Mouse (Mus musculus) lung, postnatal 0 days (tissue): ENCODE results near the gene Gm20388. TPM values are rescaled to one million over a fixed set of nuclear protein-coding genes. Genes with fewer than 3 reads are reported as not detected.

Experiments
- ATAC-seq: fragments of 200-750 bp; cut with Nextera tagmentation; 2 replicates; pipeline ENCODE4 v1.8.0; 2017; ENCODE audit warnings: moderate library complexity
- DNase-seq: peaks from one replicate; pipeline ENCODE4 v3.0.0-alpha.2; 2016; ENCODE audit warnings: low spot score
- H3K27ac ChIP-seq: fragments of 300-500 bp; sonication (generic); 2 replicates; pipeline ENCODE4 v1.5.1; 2014; ENCODE audit warnings: antibody characterized with exemption, mild to moderate bottlenecking, low read length, mixed read lengths
- H3K27me3 ChIP-seq: fragments of 300-500 bp; sonication (generic); replicated peaks from 2 replicates; pipeline ENCODE4 v1.6.1; 2014; ENCODE audit warnings: low read length, mixed read lengths; ENCODE audit not compliant: insufficient read depth
- H3K36me3 ChIP-seq: fragments of 300-500 bp; sonication (generic); 2 replicates; pipeline ENCODE4 v1.6.1; 2014; ENCODE audit warnings: low read length, mixed read lengths; ENCODE audit not compliant: insufficient read depth
- H3K4me1 ChIP-seq: fragments of 300-500 bp; sonication (generic); 2 replicates; pipeline ENCODE4 v1.6.1; 2014; ENCODE audit warnings: antibody characterized with exemption, low read depth, low read length, mixed read lengths; ENCODE audit not compliant: insufficient read depth
- H3K4me2 ChIP-seq: fragments of 300-500 bp; sonication (generic); replicated peaks from 2 replicates; pipeline ENCODE4 v1.6.1; 2014; ENCODE audit warnings: low read depth, mild to moderate bottlenecking, low read length, moderate library complexity, mixed read lengths
- H3K4me3 ChIP-seq: fragments of 300-500 bp; sonication (generic); 2 replicates; pipeline ENCODE4 v1.5.1; 2014; ENCODE audit warnings: low read depth, low read length
- H3K9ac ChIP-seq: fragments of 300-500 bp; sonication (generic); replicated peaks from 2 replicates; pipeline ENCODE4 v1.6.1; 2014; ENCODE audit warnings: low read depth, mild to moderate bottlenecking
- H3K9me3 ChIP-seq: fragments of 300-500 bp; sonication (generic); 2 replicates; pipeline ENCODE4 v1.6.1; 2016; ENCODE audit warnings: low read length, mixed read lengths
- CTCF ChIP-seq: IDR thresholded peaks from 2 replicates; pipeline ENCODE4 v1.5.1; 2016; ENCODE audit warnings: antibody characterized with exemption, mild to moderate bottlenecking
- EP300 ChIP-seq: IDR thresholded peaks from 2 replicates; pipeline ENCODE4 v1.6.1; 2016; ENCODE audit warnings: antibody characterized with exemption, mild to moderate bottlenecking, control low read depth
- WGBS: fragments of 180-500 bp; shearing (Covaris S2); extraction: QIAGEN DNeasy Blood & Tissue Kit; methylation state at CpG from one replicate; pipeline ENCODE4 v1.1.7; 2014; 5-methylcytosine and 5-hydroxymethylcytosine counted together
- polyA plus RNA-seq: library from polyadenylated mRNA; unstranded; fragments of >200 nt; fragmentation: Nextera tagmentation; extraction: Ambion mirVana; gene quantifications from 2 replicates; pipeline ENCODE4 v1.2.1, GENCODE M21; 2015

Gm20388 gene
- polyA plus RNA-seq, 1 experiment from 2014 or later, result not detected

GRCm38 (mm10) chr8:120160366-120160765, 249.7 kb downstream of the Gm20388 start:
- ATAC-seq, result no peak
- Histone ChIP-seq H3K4me1 (0 out of 2 replicates have a peak, but pooled peaks cover 4% of the 10 kb centered on the region), H3K9ac (no peak overlapping the region), H3K36me3 (no peaks in the 10 kb centered on the region), H3K4me3 (no peak overlapping the region), H3K9me3 (no peaks in the 10 kb centered on the region), H3K27ac (no peak overlapping the region), H3K4me2 (no peak overlapping the region), H3K27me3 (no peaks in the 10 kb centered on the region)
- TF ChIP-seq EP300 (no peak), CTCF (no peak)
- 78% methylated on average over 8 of the region's 8 CpGs for WGBS
- DNase-seq, result no peak

DNA sequence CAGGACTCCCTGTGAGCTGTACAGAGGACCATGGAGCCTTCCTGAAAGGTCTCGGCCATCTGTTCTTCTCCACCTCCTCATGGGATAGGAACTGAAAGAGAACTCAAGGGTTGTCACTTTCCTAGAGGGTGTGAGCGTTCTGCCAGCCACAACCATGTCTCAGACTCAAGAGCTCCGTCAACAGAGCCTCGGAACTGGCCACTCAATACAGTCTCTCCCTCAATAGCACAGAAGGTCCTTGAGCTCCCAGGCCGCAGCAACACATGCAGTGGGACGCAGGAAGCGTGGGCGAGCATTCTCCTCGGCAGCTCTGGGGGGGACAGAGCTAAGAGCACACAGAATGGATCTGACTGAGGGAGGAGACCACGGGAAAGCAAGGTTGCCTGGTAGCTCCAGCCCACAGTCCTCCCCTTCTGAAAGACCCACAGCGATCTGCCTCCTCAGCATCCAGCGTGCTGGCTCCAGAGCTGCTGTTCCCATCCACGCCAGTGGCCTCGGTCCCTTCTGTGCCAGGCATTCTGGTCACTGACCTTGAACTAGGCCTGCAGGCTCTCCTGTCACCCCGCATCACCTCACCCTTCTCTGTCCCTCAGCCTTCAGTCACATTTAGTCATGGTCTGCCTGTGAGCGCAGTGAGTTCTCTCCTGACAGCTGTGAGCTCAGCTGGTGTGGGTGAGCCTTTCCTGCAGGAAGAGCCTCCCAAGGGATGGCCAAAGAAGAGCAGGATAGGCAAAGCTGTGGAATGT, 251.2 kb downstream of the Gm20388 start:
- ATAC-seq, result peak; percentile 73
- WGBS, result 52% methylated on average over 16 of the region's 16 CpGs

GRCm38 (mm10) chr8:120162404-120162752, 251.7 kb downstream of the Gm20388 start:
- Histone ChIP-seq H3K4me1 (0 out of 2 replicates have a peak, but pooled peaks cover 4% of the 10 kb centered on the region), H3K4me2 (no peak overlapping the region), H3K9ac (no peak overlapping the region), H3K9me3 (no peaks in the 10 kb centered on the region), H3K4me3 (no peak overlapping the region), H3K27ac (no peak overlapping the region), H3K27me3 (no peaks in the 10 kb centered on the region), H3K36me3 (no peaks in the 10 kb centered on the region)
- ATAC-seq (no peak), DNase-seq (no peak)
- 76% methylated on average over 5 of the region's 5 CpGs for WGBS
- no peak for TF ChIP-seq CTCF
- TF ChIP-seq EP300, result no peak

More for the DNA sequence above, 251.2 kb downstream of the Gm20388 start:
- peak; percentile 63 for DNase-seq
- Histone ChIP-seq H3K27me3 (no peaks in the 10 kb centered on the region), H3K4me2 (no peak overlapping the region), H3K9ac (no peak overlapping the region), H3K4me3 (no peak overlapping the region), H3K27ac (no peak overlapping the region), H3K36me3 (no peaks in the 10 kb centered on the region), H3K4me1 (0 out of 2 replicates have a peak, but pooled peaks cover 4% of the 10 kb centered on the region), H3K9me3 (no peaks in the 10 kb centered on the region)
- TF ChIP-seq CTCF (no peak), EP300 (no peak)

DNA sequence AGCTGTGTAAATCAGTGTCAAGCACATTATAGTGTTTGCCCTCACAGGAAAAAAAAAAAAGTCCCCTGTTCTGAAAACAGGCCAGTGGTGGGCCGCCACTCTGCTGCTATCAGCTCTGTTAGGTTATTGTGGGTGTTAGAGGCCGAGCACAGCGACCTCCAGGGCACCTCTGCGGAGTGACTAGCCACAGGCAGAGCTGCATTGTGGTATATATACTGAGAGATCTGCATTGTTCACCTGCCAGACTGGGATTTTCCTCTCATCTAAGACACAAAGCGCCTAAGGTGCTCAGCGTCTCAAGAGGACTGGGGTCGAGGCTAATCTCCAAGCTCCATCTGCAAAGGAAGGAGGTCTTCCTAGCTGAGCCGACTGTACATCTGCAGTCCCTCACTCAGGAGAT, 252.7 kb downstream of the Gm20388 start:
- H3K9ac ChIP-seq, result no peak overlapping the region
- H3K36me3 ChIP-seq, result no peaks in the 10 kb centered on the region
- ATAC-seq (no peak), DNase-seq (no peak)
- no peaks in the 10 kb centered on the region for H3K27me3 ChIP-seq
- 0 out of 2 replicates have a peak, but pooled peaks cover 4% of the 10 kb centered on the region for H3K4me1 ChIP-seq
- no peaks in the 10 kb centered on the region for H3K9me3 ChIP-seq
- TF ChIP-seq CTCF (no peak), EP300 (no peak)
- no peak overlapping the region for H3K4me2 ChIP-seq
- no peak overlapping the region for H3K4me3 ChIP-seq
- WGBS, result 67% methylated on average over 8 of the region's 8 CpGs
- H3K27ac ChIP-seq, result no peak overlapping the region

DNA sequence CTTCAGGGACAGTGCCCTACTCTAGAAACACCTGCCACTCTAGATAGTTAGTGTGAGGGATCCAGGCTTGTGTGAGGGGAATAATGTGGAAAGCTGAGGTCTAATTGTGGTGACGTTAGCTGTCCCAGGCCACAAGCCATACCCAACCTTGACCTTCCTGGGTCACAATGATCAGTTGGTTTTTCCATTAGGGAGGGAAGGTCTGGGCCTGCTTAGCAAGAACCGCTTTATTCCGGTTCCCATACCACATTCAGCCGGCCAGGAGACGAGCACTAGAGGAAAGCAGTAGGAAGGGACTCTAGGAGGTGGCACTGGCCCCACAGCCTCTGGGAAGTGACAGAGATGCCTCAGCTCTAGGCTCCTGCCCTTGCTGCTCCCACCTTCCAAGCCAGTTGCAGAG, 253.4 kb downstream of the Gm20388 start:
- Histone ChIP-seq H3K4me3 (no peak overlapping the region), H3K9ac (no peak overlapping the region), H3K36me3 (no peaks in the 10 kb centered on the region), H3K27ac (no peak overlapping the region), H3K4me2 (no peak overlapping the region), H3K9me3 (no peaks in the 10 kb centered on the region), H3K4me1 (0 out of 2 replicates have a peak, but pooled peaks cover 4% of the 10 kb centered on the region), H3K27me3 (no peaks in the 10 kb centered on the region)
- DNase-seq (no peak), ATAC-seq (no peak)
- 80% methylated on average over 5 of the region's 5 CpGs for WGBS
- TF ChIP-seq CTCF, result no peak
- TF ChIP-seq EP300, result no peak

- TF ChIP-seq EP300, result no peak
- TF ChIP-seq CTCF, result no peak
- Histone ChIP-seq H3K4me1 (0 out of 2 replicates have a peak, but pooled peaks cover 4% of the 10 kb centered on the region), H3K27me3 (no peaks in the 10 kb centered on the region), H3K27ac (no peak overlapping the region), H3K36me3 (no peaks in the 10 kb centered on the region), H3K9ac (no peak overlapping the region), H3K9me3 (no peaks in the 10 kb centered on the region), H3K4me3 (no peak overlapping the region), H3K4me2 (no peak overlapping the region)
- 75% methylated on average over 8 of the region's 8 CpGs for WGBS
- DNase-seq (no peak), ATAC-seq (no peak)
Measured at GRCm38 (mm10) chr8:120167136-120167535, 256.5 kb downstream of the Gm20388 start.
